Mouse (Mus musculus): ENCODE data around the gene Zbp1. TPM values are rescaled to one million over a fixed set of nuclear protein-coding genes. Genes with fewer than 3 reads are reported as not detected.

Zbp1 gene
- 0.17 and 0.73 TPM in 2 replicates for polyA plus RNA-seq (2016; fragmentation: Nextera tagmentation; extraction: Ambion mirVana)

DNA sequence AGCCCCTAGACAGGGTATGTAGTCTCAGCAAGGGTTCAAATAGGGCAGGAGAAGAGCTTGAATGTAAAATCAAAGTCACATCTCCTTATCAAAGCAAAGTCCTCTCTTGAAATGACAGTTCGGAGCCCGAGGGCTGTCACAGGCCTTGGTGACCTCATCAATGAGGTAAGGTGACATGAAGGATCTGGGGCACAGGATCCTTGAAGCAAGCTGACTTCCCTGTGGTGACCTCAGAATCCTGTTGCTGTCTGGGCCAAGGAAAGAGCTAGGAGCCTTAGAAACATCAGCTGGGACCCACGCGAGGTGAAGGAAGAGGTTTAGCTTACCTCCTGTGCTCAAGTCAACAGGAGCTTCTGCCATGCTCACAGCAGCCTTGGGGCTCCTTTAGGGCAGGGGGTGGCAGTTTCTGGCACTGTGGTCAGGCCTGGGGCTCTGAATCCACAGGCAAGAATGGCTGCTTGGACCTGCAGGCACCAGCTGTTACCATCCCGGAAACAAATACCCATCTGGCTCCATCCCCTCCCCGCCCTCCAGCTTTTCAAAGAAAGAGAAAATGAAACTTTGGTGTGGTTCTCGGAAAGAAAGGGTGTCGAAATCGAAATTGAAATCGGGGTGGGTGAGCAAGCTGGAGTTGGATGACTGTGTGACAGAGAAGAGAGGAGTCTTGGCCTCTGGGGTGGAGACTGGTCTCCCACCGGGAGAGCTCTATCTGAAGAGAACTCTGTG is at the start of gene Zbp1:
Zbp1 (minus strand) TSS at position 508 of the 726 bp plus-strand sequence.
- no peak for DNase-seq (ENCODE audit: low spot score)
- H3K27ac ChIP-seq, result peak within 1 kb of the TSS; percentile 71; the same call in 1 of the 2 replicates

DNA sequence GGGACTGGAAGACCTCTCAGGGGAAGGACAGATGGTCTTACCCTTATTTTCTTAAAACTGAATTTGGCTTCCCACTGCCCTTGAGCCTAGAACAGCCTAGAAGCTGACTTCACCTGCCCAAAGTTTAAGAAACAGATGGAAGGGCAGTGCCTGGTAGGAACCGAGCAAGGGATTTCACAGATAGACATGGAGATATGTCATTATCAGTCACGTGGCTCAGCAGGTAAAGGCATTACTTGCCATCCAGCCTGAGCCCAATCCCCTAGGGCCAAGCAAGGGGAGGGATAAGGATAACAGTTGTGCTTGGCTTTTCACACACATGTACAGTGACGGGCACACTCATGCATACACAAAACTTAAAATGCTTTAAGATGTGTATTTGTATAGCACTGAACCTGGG is 48.8 kb upstream of the Zbp1 start:
- DNase-seq (ENCODE audit: low spot score), result no peak
- H3K4me3 ChIP-seq, result no peak overlapping the region
- H3K4me1 ChIP-seq (replicated peaks), result peaks cover 78% of the 10 kb centered on the region
- H3K27ac ChIP-seq, result no peak overlapping the region
- H3K36me3 ChIP-seq, result no peaks in the 10 kb centered on the region
- H3K9me3 ChIP-seq, result no peaks in the 10 kb centered on the region
- H3K27me3 ChIP-seq (ENCODE audit: insufficient read depth, poor library complexity, severe bottlenecking), result peaks cover 64% of the 10 kb centered on the region
- 79% methylated on average over 3 of the region's 3 CpGs for WGBS

More for the DNA sequence above, at the start of gene Zbp1:
- Histone ChIP-seq H3K36me3 (no peaks in the 10 kb centered on the region), H3K4me3 (no peak within 1 kb of the TSS), H3K9me3 (no peaks in the 10 kb centered on the region), H3K27me3 (ENCODE audit: insufficient read depth, poor library complexity, severe bottlenecking) (peaks cover 8% of the 10 kb centered on the region), H3K4me1 (replicated peaks) (peaks cover 4% of the 10 kb centered on the region)
- 76% methylated on average over 11 of the region's 11 CpGs for WGBS

DNA sequence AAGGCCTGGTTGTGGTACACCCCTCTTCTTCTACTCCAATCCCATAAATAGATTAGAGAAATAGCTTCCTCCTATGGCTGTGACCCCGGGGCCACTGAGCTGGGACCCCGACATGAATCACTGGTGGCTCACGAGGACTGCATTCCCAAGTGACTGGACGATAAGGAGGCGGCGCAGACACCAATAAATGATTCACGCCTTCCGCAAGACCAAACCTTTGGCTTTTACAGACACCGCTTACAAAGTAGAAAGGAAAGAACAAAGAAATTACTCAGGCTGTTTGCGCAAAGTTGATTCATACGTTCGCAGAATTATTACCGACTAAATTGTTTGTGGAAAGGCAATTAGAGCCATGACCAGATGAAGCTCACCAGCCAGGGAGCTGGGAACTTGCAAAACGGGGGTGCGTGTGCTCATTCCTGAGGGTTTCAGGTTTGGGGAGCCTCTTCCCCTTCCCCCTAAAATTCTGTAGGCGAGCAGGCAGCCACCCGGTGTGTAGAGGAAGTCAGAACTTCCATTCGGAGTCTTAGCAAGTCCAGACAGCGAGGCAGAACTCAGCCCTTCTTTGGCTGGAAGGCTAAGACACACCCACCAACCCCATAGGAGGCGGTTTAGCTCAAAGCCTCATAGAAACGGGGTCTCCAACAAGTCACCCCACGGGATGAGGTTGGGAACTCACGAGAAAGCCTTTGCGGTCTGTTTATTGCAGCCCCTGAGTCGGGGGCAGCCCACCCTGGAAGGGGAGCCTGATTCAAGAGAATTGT is 47.8 kb upstream of the Zbp1 start:
- H3K4me1 ChIP-seq (replicated peaks), result peaks cover 78% of the 10 kb centered on the region
- 79% methylated on average over 25 of the region's 25 CpGs for WGBS
- H3K27me3 ChIP-seq (ENCODE audit: insufficient read depth, poor library complexity, severe bottlenecking), result peaks cover 54% of the 10 kb centered on the region; the same call in 1 of the 2 replicates
- no peak for DNase-seq (ENCODE audit: low spot score)
- H3K9me3 ChIP-seq, result no peaks in the 10 kb centered on the region
- no peak overlapping the region for H3K27ac ChIP-seq
- no peaks in the 10 kb centered on the region for H3K36me3 ChIP-seq
- no peak overlapping the region for H3K4me3 ChIP-seq

DNA sequence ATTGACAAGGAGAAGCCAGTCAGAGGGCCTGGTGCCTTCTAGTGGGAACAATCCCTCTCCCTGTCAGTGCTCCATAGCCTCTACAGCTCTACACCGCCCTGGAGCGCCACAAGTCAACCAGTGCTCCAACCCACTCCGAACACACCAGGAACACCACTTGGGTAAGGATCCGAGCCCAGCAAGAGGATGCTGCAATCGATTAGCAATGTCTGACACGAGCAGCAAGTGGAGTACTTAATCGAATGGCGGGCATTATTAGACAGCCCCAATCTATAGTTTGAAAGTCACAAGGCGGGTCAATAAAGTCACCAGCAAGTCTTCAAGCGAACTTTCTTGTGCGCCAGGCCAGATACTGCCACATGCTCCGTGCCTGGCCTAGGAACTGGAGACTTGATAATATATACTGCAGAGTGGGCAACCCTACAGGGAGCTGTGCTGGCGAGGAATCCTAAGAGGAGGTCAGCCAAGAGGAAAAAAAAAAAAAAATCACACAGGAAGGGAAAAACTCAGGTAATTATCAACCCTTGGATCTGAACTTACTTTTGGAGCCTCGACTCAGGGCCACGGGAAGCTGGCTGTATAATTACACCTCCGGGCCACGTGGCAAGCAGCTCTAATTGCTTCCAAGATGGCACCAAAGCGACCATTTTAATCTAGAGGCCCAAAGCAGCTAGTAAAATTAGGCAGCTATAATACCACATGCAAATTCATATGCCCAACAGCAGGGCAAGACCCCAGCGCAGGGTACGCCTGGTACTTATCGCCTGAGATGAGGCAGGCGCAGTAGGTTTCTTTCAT is 46.9 kb upstream of the Zbp1 start:
- H3K4me1 ChIP-seq (replicated peaks), result peaks cover 78% of the 10 kb centered on the region
- no peaks in the 10 kb centered on the region for H3K36me3 ChIP-seq
- DNase-seq (ENCODE audit: low spot score), result no peak
- no peaks in the 10 kb centered on the region for H3K9me3 ChIP-seq
- no peak overlapping the region for H3K4me3 ChIP-seq
- no peak overlapping the region for H3K27ac ChIP-seq
- 92% methylated on average over 22 of the region's 22 CpGs for WGBS
- H3K27me3 ChIP-seq (ENCODE audit: insufficient read depth, poor library complexity, severe bottlenecking), result peaks cover 52% of the 10 kb centered on the region; the same call in 1 of the 2 replicates

DNA sequence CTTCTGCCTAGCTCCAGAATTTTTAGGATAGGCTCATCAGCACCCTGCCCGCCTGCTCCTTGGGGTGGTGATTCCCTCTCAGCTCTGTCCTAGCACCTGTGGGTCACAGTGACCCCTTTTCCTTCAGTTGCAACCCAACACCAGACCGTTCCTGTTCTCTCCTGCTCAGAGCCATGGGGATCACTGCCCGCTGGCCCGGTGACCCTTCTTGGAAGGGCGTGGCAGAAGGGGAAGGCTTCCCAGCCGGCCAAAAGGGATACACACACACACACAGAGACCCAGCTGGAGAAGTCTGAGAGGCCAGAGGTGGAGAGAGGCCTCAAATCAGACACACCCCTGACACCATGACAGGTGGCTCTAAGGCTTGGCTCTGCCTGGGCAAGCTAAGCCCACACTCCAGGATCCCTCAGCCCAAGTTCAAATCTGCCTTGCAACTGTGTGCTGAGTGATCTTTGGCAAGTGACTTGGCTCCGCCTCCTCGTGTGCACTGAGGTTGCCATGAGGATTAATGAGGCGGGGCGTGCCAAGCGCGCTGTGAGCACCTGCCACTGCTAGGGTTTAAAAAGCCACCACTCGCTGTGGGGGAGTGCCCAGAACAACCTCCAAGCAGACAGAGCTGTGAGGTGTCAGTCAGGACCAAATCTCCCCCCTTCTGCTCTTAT is 45.9 kb upstream of the Zbp1 start:
- no peak overlapping the region for H3K4me3 ChIP-seq
- WGBS, result 27% methylated on average over 13 of the region's 13 CpGs
- peaks cover 45% of the 10 kb centered on the region; the same call in 1 of the 2 replicates for H3K27me3 ChIP-seq (ENCODE audit: insufficient read depth, poor library complexity, severe bottlenecking)
- no peaks in the 10 kb centered on the region for H3K36me3 ChIP-seq
- peaks cover 78% of the 10 kb centered on the region for H3K4me1 ChIP-seq (replicated peaks)
- peak overlapping the region; percentile 40; the same call in 1 of the 2 replicates for H3K27ac ChIP-seq
- no peaks in the 10 kb centered on the region for H3K9me3 ChIP-seq
- DNase-seq (ENCODE audit: low spot score), result peak; percentile 45

DNA sequence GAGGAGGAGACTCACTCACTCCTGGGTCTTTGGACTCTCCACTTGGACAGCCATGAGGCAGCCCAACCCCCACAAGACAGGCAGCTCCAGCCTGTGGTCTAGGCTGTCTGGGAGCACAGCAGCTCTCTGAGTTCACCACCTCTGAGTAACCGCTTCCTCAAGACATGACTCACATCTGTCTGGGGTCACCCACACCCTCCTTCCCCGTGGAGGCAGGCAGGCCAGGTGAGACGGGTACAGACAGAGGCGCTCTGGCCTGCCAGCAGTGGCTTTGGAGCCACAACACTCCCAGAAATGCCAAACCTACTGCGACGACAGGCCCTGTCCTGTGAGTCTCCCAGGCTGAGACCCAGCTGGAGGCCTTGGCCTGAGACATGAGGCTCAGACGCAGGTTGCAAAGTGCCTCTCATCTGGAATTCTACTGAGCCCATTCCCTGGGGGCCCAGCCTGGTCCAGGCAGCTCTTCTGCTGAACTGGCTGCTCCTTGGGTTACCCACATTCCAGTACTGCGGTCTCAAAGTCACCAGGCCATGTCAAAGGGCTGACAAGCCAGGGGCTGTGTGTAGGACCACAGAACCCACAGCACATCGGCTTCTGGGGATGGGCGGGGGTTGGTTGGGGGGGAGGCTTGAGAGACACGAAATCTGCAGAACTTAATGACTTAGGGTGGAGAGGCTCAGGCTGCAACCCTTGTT is 45.1 kb upstream of the Zbp1 start:
- DNase-seq (ENCODE audit: low spot score), result no peak
- H3K27me3 ChIP-seq (ENCODE audit: insufficient read depth, poor library complexity, severe bottlenecking), result peaks cover 39% of the 10 kb centered on the region; the same call in 1 of the 2 replicates
- peak overlapping the region; percentile 40 for H3K27ac ChIP-seq
- H3K4me3 ChIP-seq, result no peak overlapping the region
- H3K9me3 ChIP-seq, result no peaks in the 10 kb centered on the region
- no peaks in the 10 kb centered on the region for H3K36me3 ChIP-seq
- H3K4me1 ChIP-seq (replicated peaks), result peaks cover 83% of the 10 kb centered on the region
- WGBS, result 62% methylated on average over 11 of the region's 11 CpGs

DNA sequence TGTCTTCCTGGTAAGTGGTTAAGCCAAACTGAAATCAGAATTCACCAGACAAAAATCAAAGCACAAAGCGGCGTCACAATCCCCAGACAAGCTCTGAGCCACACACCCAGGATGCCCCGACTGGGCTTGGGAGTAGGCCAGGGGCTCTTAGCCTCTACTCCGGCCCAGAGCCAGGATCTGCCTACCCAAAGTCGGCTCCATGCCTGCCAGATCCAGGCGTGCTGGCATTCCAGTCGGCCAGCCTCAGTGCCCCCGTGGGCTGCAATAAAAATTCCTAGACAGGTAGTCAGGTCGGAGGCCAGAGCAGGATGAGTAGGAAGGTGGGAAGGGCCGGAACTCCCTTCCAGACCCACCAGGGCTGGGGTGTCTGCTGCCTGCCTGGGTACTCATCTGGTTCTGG is 42.8 kb upstream of the Zbp1 start:
- Histone ChIP-seq H3K27me3 (ENCODE audit: insufficient read depth, poor library complexity, severe bottlenecking) (peaks cover 34% of the 10 kb centered on the region; the same call in 1 of the 2 replicates), H3K4me3 (no peak overlapping the region), H3K9me3 (no peaks in the 10 kb centered on the region), H3K27ac (peak overlapping the region; percentile 56), H3K4me1 (replicated peaks) (peaks cover 97% of the 10 kb centered on the region), H3K36me3 (no peaks in the 10 kb centered on the region)
- no peak for DNase-seq (ENCODE audit: low spot score)
- 83% methylated on average over 10 of the region's 10 CpGs for WGBS

DNA sequence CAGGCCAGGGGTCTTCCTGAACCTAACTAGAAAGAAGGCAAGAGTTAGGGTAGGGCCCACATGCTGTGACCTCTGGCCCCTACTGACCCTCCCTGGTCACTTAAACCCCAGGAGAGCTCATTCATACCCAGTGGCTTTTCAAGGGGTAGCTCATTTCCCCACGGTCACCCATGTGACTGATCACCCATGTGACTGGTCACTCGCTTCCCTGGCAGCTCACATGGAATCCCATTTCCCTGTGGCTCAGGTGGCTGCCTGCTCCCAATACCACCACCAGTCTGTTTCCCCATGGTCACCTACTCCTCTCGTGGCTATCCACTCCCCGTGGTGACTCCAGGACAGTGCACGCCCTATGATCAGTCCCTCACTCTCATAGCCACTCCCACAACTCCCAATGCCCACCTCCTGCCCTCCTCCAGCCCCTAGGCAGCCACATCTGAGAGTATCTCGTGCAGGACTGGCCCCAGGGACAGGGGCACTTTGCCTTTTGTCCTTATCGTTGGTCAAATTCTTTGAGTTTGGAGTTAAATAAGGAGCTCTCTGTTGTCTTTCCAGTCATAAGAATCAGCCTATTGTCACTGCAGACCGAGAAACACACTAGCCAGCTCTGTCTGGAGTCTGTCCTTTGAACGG is 39.9 kb upstream of the Zbp1 start:
- DNase-seq (ENCODE audit: low spot score), result peak; percentile 35
- peaks cover 97% of the 10 kb centered on the region for H3K4me1 ChIP-seq (replicated peaks)
- H3K9me3 ChIP-seq, result no peaks in the 10 kb centered on the region
- H3K36me3 ChIP-seq, result no peaks in the 10 kb centered on the region
- H3K4me3 ChIP-seq, result no peak overlapping the region
- peaks cover 27% of the 10 kb centered on the region; the same call in 1 of the 2 replicates for H3K27me3 ChIP-seq (ENCODE audit: insufficient read depth, poor library complexity, severe bottlenecking)
- 23% methylated on average over 9 of the region's 9 CpGs for WGBS
- peak overlapping the region; percentile 10; the same call in 1 of the 2 replicates for H3K27ac ChIP-seq

DNA sequence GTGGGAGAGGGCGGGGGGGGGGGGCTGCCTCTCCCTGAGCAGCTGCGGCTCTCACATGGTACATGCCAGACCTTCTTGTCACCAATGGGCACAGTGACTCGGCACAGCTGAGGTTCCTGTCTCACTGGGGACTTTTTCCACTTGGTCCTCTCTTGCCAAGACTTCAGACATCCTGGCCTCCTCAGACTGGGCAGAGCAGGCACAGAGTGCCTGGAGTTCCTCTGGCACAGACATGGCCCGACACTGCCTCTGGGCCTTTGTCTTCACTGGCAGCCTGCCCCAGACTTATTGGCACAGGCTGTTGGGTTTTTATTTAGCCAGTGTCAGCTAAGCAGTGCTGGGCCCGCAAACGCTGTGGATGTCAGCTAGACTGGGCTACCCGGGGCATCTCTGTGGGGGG is 38.9 kb upstream of the Zbp1 start:
- H3K27ac ChIP-seq, result peak overlapping the region; percentile 10; the same call in 1 of the 2 replicates

DNA sequence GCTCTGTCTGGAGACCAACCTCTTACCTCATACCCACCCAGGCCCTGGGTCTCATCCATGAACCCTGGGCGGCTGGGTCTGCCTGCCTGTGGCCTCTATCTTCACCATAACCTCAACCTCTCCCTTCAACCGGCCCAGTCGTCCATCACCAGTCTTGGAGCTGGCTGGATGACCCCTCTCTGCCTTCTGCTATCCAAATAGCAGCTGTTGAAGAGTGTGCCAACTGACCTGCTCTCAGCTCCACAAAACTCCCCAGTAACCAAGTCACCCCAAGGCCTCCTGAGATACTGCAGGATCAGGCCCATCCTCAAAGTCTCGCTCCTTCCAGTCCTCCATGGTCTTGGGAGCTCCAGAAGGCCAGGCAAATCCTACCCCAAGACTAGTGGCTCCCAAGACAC is 37.8 kb upstream of the Zbp1 start:
- Histone ChIP-seq H3K4me3 (no peak overlapping the region), H3K27me3 (ENCODE audit: insufficient read depth, poor library complexity, severe bottlenecking) (peaks cover 32% of the 10 kb centered on the region; the same call in 1 of the 2 replicates), H3K27ac (peak overlapping the region; percentile 17; the same call in 1 of the 2 replicates), H3K4me1 (replicated peaks) (peaks cover 100% of the 10 kb centered on the region), H3K9me3 (no peaks in the 10 kb centered on the region), H3K36me3 (no peaks in the 10 kb centered on the region)
- 79% methylated on average over 4 of the region's 4 CpGs for WGBS
- no peak for DNase-seq (ENCODE audit: low spot score)

More for the DNA sequence above, 38.9 kb upstream of the Zbp1 start:
- DNase-seq (ENCODE audit: low spot score), result no peak
- peaks cover 27% of the 10 kb centered on the region; the same call in 1 of the 2 replicates for H3K27me3 ChIP-seq (ENCODE audit: insufficient read depth, poor library complexity, severe bottlenecking)
- H3K36me3 ChIP-seq, result no peaks in the 10 kb centered on the region
- peaks cover 100% of the 10 kb centered on the region for H3K4me1 ChIP-seq (replicated peaks)
- no peak overlapping the region for H3K4me3 ChIP-seq
- 39% methylated on average over 7 of the region's 7 CpGs for WGBS
- H3K9me3 ChIP-seq, result no peaks in the 10 kb centered on the region

DNA sequence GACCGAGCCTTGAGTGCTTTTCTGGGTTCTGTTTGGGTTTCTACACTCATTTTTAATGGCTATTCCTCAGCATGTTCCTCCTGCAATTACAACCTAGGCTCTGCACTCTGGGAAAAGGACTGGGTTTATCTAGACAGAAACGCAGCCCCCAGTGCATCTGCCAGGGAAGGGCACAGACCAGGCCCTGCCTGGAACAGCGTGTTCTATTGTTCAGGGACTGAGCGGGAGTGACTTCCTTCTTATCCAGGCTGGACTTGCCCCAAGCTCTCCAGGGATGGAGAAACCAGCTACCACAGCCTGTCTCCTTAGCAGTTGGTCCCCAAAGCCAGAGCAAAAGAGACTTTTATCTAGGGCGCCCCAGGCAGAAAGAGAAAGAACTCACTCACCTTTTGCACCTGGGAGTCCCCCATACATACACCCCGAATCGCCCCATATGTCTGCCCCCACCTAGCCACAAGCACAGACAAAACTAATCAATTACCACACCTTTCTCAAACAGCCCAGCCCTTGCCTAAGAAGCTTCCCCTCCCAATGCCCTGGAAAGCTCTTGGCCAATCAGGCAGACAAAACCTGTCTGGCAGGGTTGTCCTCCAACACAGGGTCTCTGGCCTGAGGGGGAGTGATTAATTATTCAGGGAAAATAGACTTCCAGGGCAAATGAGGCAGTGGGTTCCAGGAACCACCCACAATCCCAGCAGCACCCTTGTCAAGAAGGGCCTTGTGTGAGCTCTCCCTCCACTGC is 37.3 kb upstream of the Zbp1 start:
- H3K27ac ChIP-seq, result peak overlapping the region; percentile 17; the same call in 1 of the 2 replicates
- WGBS, result 72% methylated on average over 7 of the region's 7 CpGs
- no peak for DNase-seq (ENCODE audit: low spot score)
- H3K9me3 ChIP-seq, result no peaks in the 10 kb centered on the region
- H3K36me3 ChIP-seq, result no peaks in the 10 kb centered on the region
- peaks cover 28% of the 10 kb centered on the region; the same call in 1 of the 2 replicates for H3K27me3 ChIP-seq (ENCODE audit: insufficient read depth, poor library complexity, severe bottlenecking)
- H3K4me3 ChIP-seq, result no peak overlapping the region
- H3K4me1 ChIP-seq (replicated peaks), result peaks cover 100% of the 10 kb centered on the region

Data from hindbrain, embryonic 10.5 days (tissue).